Mouse (Mus musculus): ENCODE measurements around the gene Jag2.
A peak's percentile ranks its signal among the peaks of the same experiment; 100 is the strongest.

Jag2 gene

GRCm38 (mm10) chr12:112929562-112930352, at the start of gene Jag2:
Gene Jag2 (minus strand): TSS chr12:112929776.
- peak; percentile 51 to 61 for DNase-seq (ENCODE audit: low spot score in 2 of 2)

GRCm38 (mm10) chr12:112977156-112977555, 47.6 kb upstream of the Jag2 start:
- DNase-seq (ENCODE audit: low spot score in 2 of 2): no peak

- DNase-seq (ENCODE audit: low spot score in 2 of 2): peak; percentile 85 to 86
Measured at GRCm38 (mm10) chr12:112976371-112977073, 46.9 kb upstream of the Jag2 start, which contains the start of gene Btbd6. Gene Btbd6 (plus strand): TSS chr12:112976482.

GRCm38 (mm10) chr12:112974736-112975135, 45.2 kb upstream of the Jag2 start:
- no peak for DNase-seq (ENCODE audit: low spot score in 2 of 2)

GRCm38 (mm10) chr12:112969616-112970015, 40.0 kb upstream of the Jag2 start:
- DNase-seq (ENCODE audit: low spot score in 2 of 2): no peak

GRCm38 (mm10) chr12:112968943-112969342, 39.4 kb upstream of the Jag2 start:
- DNase-seq (ENCODE audit: low spot score in 2 of 2): no peak

- DNase-seq (ENCODE audit: low spot score in 2 of 2): no peak
Measured at GRCm38 (mm10) chr12:112965783-112966182, 36.2 kb upstream of the Jag2 start.

GRCm38 (mm10) chr12:112961872-112962271, 32.3 kb upstream of the Jag2 start:
- DNase-seq (ENCODE audit: low spot score in 2 of 2): no peak

GRCm38 (mm10) chr12:112961428-112961827, 31.9 kb upstream of the Jag2 start:
- no peak for DNase-seq (ENCODE audit: low spot score in 2 of 2)

GRCm38 (mm10) chr12:112959421-112959820, 29.8 kb upstream of the Jag2 start:
- DNase-seq (ENCODE audit: low spot score in 2 of 2): no peak

GRCm38 (mm10) chr12:112958303-112958702, 28.7 kb upstream of the Jag2 start:
- DNase-seq (ENCODE audit: low spot score in 2 of 2): no peak

- DNase-seq (ENCODE audit: low spot score in 2 of 2): peak; percentile 55 to 69
Measured at GRCm38 (mm10) chr12:112955800-112956199, 26.2 kb upstream of the Jag2 start.

- no peak for DNase-seq (ENCODE audit: low spot score in 2 of 2)
Measured at GRCm38 (mm10) chr12:112952926-112953565, 23.5 kb upstream of the Jag2 start.

GRCm38 (mm10) chr12:112952433-112952832, 22.9 kb upstream of the Jag2 start:
- peak; percentile 73 to 82 for DNase-seq (ENCODE audit: low spot score in 2 of 2)

GRCm38 (mm10) chr12:112951150-112951842, 21.7 kb upstream of the Jag2 start:
- DNase-seq (ENCODE audit: low spot score in 2 of 2): no peak

GRCm38 (mm10) chr12:112950761-112951129, 21.2 kb upstream of the Jag2 start:
- no peak for DNase-seq (ENCODE audit: low spot score in 2 of 2)

- peak; percentile 80 to 84 for DNase-seq (ENCODE audit: low spot score in 2 of 2)
Measured at GRCm38 (mm10) chr12:112950040-112950760, 20.6 kb upstream of the Jag2 start.

- no peak for DNase-seq (ENCODE audit: low spot score in 2 of 2)
Measured at GRCm38 (mm10) chr12:112947307-112947706, 17.7 kb upstream of the Jag2 start.

GRCm38 (mm10) chr12:112943669-112944068, 14.1 kb upstream of the Jag2 start:
- DNase-seq (ENCODE audit: low spot score in 2 of 2): no peak

- peak; percentile 68 to 79 for DNase-seq (ENCODE audit: low spot score in 2 of 2)
Measured at GRCm38 (mm10) chr12:112941776-112942713, 12.5 kb upstream of the Jag2 start, which contains the start of gene Nudt14. Gene Nudt14 (minus strand): TSS chr12:112942124.
